Mouse (Mus musculus): ENCODE measurements at regions not wholly inside any gene's neighbourhood (a gene's known extent, or its start where the extent isn't known, plus 50 kb on each side); places are given as distances from the start of the nearest gene placed in this dataset.
"Not testable (repeated sequence)": the region's sequence is repeated elsewhere in the genome, so short reads cannot be mapped to it uniquely, and the experiment has no call there.

DNA sequence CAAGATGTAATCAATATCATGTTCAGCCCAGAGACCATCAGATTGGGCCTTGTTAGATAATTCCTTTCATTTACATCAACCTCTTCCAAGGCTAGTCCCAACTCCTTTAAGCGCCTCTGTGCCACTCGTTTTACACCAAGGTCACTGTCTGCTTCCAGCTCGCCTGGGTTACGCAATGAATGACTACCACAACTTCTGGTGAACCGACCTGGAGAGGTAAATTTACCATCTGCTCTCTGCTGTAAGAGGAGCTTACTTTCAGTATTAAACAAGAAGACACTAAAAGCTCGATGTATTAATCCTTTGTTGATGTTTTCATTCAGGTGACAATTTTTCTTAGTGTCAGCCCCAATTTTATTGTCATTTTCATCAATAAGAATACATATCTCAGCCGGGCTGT lies 51.7 kb upstream of the Fam174b start:
- Histone ChIP-seq H3K4me1 (ENCODE audit: control insufficient read depth, insufficient read depth, low read length) (no peaks in the 10 kb centered on the region), H3K4me3 (replicated peaks; ENCODE audit: extremely low read depth, low read depth, low read length) (no peak overlapping the region)
- TF ChIP-seq CTCF (IDR thresholded peaks at IDR 0.05; ENCODE audit: insufficient read depth, low read length), result no peak
- no peak for TF ChIP-seq POLR2A (IDR thresholded peaks at IDR 0.05; ENCODE audit: borderline replicate concordance, extremely low read depth, low read depth, low read length)
- 81% methylated on average over 7 of the region's 7 CpGs for WGBS
- DNase-seq, result no peak

DNA sequence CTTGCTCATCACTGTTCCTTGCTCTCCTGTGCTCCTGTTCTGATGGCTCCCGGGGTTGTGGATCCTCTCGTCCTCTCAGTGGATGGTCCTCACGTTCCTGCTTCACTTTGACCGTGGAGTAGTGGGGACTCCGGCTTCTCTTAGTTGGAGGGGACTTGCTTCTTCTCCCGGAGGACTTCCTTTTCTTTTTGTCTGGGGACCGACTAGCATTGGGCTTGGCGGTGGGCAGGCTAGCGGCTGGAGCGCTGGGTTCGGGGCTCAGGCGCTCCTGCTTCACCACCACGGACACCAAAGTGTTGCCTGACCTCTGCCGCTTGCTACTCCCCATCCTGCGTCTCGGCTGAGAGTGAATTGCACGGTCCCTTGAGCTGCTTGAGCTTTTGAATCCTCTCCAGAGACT lies 53.9 kb upstream of the Fam174b start:
- not testable (repeated sequence) for H3K4me3 ChIP-seq (replicated peaks; ENCODE audit: extremely low read depth, low read depth, low read length); H3K4me1 ChIP-seq (ENCODE audit: control insufficient read depth, insufficient read depth, low read length); DNase-seq
- WGBS, result 94% methylated on average over 16 of the region's 17 CpGs

DNA sequence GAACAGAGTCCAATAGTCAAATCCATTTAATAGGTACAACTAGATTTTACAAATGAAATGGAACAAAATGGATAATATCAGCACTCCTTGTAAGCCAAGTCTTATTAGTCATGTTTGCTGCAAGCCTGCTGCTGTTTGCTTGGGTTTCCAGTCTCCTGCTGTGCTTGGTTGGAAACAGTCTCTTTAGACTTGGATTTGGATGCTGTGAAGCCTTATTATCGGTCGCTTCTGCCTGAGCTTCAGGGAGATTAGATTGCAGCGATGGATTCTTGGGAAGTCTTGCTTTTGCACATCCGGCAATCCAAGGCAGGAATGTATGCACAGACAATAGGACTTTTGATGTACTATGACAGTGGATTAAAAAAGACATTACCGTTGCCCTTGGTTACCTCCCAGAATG lies 57.3 kb upstream of the Fam174b start:
- H3K4me1 ChIP-seq (ENCODE audit: control insufficient read depth, insufficient read depth, low read length), result no peaks in the 10 kb centered on the region
- no peak for DNase-seq
- TF ChIP-seq CTCF (IDR thresholded peaks at IDR 0.05; ENCODE audit: insufficient read depth, low read length) (no peak), POLR2A (IDR thresholded peaks at IDR 0.05; ENCODE audit: borderline replicate concordance, extremely low read depth, low read depth, low read length) (no peak)
- no peak overlapping the region for H3K4me3 ChIP-seq (replicated peaks; ENCODE audit: extremely low read depth, low read depth, low read length)
- WGBS, result 79% methylated on average over 5 of the region's 5 CpGs

DNA sequence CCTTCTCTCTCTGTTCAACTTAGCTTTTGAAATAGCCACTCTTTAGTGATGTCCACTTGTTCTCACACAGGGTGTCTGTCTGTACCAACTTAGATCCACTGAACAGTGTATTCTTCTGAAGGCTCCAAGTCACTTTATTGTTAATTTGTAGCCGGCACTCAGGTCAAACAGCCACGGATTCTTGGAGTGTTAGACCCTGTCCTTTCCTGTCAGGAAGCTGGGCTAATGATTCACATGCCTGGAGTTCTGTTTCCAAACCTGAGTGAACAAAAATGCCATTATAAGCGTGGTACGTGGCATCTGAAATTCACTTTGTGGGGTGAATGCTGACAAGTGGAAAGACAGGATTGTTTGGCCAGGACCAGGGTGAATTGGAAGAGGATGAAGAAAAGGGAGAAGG lies 69.5 kb upstream of the Fam174b start:
- no peaks in the 10 kb centered on the region for H3K4me1 ChIP-seq (ENCODE audit: control insufficient read depth, insufficient read depth, low read length)
- WGBS, result 26% methylated on average over 4 of the region's 4 CpGs
- DNase-seq, result no peak
- H3K4me3 ChIP-seq (replicated peaks; ENCODE audit: extremely low read depth, low read depth, low read length), result no peak overlapping the region
- no peak for TF ChIP-seq CTCF (IDR thresholded peaks at IDR 0.05; ENCODE audit: insufficient read depth, low read length)
- no peak for TF ChIP-seq POLR2A (IDR thresholded peaks at IDR 0.05; ENCODE audit: borderline replicate concordance, extremely low read depth, low read depth, low read length)

DNA sequence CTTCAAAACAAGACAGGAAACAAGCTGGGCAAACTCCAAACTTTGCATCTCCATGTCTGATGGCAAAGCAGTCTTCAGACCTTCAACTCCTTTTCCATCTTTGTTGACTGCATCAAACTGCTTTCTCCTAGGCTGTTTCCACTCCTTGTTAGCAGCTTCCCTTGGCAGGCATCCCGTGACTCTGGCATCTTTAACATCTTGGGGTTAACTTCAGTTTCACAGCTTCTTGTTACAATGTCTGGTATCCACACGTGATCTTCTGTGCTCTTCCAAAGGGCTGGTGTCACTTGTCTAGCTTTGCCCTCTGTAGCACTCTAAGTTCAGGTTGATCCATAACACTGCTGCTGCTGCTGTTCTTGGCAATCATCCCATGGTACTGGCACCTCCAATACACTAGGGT lies 71.3 kb upstream of the Fam174b start:
- H3K4me3 ChIP-seq (replicated peaks; ENCODE audit: extremely low read depth, low read depth, low read length), result no peak overlapping the region
- TF ChIP-seq CTCF (IDR thresholded peaks at IDR 0.05; ENCODE audit: insufficient read depth, low read length) (no peak), POLR2A (IDR thresholded peaks at IDR 0.05; ENCODE audit: borderline replicate concordance, extremely low read depth, low read depth, low read length) (no peak)
- 53% methylated on average over 2 of the region's 2 CpGs for WGBS
- no peaks in the 10 kb centered on the region for H3K4me1 ChIP-seq (ENCODE audit: control insufficient read depth, insufficient read depth, low read length)
- no peak for DNase-seq

DNA sequence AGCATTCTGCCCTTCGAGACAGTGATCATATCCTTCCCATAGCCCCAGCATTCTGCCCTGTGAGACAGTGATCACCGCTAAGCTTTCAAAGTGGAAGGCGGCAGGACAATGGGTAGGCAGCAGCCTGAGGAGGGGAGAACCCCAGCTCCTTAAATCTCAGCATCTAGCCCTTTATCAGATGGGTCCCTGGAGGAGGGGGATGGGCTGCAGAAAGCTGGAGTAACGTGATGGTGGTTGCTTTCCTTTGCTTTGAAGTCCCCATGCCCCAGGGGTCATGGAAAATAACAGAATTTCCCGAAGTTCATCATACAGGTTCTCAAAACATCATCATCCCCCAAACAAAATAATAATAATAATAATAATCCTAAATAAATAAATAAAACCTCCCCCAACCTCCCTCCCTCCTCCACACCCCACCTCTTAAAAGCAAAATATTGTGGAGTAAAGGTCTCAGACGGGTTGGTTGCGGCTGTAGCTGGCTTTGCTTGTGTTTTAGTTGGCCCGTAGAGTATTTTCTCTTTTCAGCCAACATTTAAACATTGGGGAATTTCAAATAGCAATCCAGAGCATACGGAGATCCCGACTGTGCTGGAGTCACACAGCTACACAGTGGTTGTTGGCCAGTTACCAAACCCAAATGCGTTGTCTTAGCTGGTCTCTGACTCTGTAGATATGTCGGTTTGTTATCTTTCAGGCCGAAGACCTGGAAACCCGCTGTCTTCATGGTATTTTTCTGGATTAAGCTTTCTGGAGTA lies 73.0 kb upstream of the Fam174b start:
- H3K4me3 ChIP-seq (replicated peaks; ENCODE audit: extremely low read depth, low read depth, low read length), result no peak overlapping the region
- H3K4me1 ChIP-seq (ENCODE audit: control insufficient read depth, insufficient read depth, low read length), result no peaks in the 10 kb centered on the region
- WGBS, result 62% methylated on average over 14 of the region's 14 CpGs
- DNase-seq, result no peak
- TF ChIP-seq CTCF (IDR thresholded peaks at IDR 0.05; ENCODE audit: insufficient read depth, low read length) (no peak), POLR2A (IDR thresholded peaks at IDR 0.05; ENCODE audit: borderline replicate concordance, extremely low read depth, low read depth, low read length) (no peak)

DNA sequence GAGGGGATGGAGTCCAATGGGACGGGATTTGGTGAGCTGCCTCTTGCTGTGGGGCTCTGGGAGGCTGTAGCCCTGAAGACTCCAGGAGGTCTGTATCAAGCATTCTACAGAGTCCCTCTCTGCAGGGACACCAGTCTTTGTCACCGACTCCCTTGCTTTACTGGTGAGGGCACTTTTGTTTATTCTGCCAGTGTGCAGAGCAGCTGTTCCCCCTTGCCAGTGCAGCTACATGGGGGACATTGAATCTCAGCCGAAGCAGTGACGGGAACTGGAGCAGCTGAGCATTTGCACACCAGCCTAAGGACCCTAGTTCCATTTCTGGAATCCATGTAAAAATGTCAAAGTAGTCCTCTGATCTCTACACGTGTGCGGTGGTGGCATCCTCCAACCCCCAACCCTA lies 75.1 kb upstream of the Fam174b start:
- Histone ChIP-seq H3K4me1 (ENCODE audit: control insufficient read depth, insufficient read depth, low read length) (no peaks in the 10 kb centered on the region), H3K4me3 (replicated peaks; ENCODE audit: extremely low read depth, low read depth, low read length) (no peak overlapping the region)
- 80% methylated on average over 6 of the region's 6 CpGs for WGBS
- TF ChIP-seq CTCF (IDR thresholded peaks at IDR 0.05; ENCODE audit: insufficient read depth, low read length), result no peak
- no peak for TF ChIP-seq POLR2A (IDR thresholded peaks at IDR 0.05; ENCODE audit: borderline replicate concordance, extremely low read depth, low read depth, low read length)
- no peak for DNase-seq

DNA sequence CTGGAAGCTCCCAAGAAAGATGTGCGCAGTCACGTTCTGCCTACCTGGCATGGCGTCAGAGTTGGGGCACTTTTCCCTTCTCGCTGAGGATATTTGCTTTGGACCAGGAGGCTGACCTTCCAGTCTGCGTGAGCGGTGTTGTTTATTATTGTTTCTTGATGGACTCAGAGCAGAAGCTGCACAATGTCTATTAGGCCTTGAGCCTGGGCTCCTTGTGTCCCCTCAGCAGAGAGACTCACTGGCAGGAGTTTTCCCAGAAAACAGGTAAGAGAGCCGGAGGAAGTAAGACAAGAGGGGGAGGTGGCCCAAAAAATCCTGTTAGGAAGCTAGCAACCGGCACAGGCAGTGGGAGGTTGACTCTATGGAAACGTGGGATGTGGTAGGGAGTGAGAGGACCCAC lies 77.6 kb upstream of the Fam174b start:
- no peaks in the 10 kb centered on the region for H3K4me1 ChIP-seq (ENCODE audit: control insufficient read depth, insufficient read depth, low read length)
- no peak for TF ChIP-seq POLR2A (IDR thresholded peaks at IDR 0.05; ENCODE audit: borderline replicate concordance, extremely low read depth, low read depth, low read length)
- TF ChIP-seq CTCF (IDR thresholded peaks at IDR 0.05; ENCODE audit: insufficient read depth, low read length), result no peak
- 63% methylated on average over 9 of the region's 9 CpGs for WGBS
- no peak for DNase-seq
- H3K4me3 ChIP-seq (replicated peaks; ENCODE audit: extremely low read depth, low read depth, low read length), result no peak overlapping the region

DNA sequence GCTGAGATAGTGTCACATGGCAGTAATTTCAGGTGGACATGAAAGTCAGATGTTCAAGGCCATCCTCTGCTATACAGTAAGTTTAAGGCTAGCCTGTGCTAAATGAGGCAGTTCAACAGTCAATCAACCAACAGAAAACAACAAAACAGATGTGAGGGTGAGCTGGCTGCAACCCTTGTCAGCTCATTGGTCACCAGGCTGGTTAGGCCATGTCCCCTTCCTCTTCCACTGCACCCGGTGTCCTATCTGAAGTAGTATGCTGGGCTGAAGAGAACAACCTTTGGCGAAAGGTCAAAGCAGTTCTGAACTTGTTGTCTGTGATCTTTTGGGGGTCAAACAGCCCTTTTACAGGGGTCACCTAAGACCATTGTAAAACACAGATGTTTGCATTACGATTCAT lies 78.2 kb upstream of the Fam174b start:
- 89% methylated on average over 3 of the region's 3 CpGs for WGBS
- H3K4me1 ChIP-seq (ENCODE audit: control insufficient read depth, insufficient read depth, low read length), result no peaks in the 10 kb centered on the region
- TF ChIP-seq POLR2A (IDR thresholded peaks at IDR 0.05; ENCODE audit: borderline replicate concordance, extremely low read depth, low read depth, low read length) (no peak), CTCF (IDR thresholded peaks at IDR 0.05; ENCODE audit: insufficient read depth, low read length) (no peak)

DNA sequence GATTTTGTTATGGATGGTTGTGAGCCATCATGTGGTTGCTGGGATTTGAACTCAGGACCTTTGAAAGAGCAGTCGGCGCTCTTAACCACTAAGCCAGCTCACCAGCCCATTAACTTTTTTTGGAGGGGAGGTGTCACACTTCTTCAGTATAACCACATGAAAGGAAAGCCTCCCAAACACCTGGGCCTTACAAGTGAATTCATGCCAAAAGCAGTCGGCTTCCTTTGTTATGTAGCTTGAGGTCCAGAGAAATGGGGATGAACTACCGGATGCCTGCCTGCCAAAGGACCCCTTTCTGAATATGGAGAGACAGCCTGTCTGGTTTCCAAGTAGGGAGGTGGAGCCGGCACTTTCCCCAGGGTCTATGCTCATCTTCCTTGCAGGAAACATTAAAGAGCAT lies 80.6 kb upstream of the Fam174b start:
- Histone ChIP-seq H3K4me3 (replicated peaks; ENCODE audit: extremely low read depth, low read depth, low read length) (no peak overlapping the region), H3K4me1 (ENCODE audit: control insufficient read depth, insufficient read depth, low read length) (no peaks in the 10 kb centered on the region)
- DNase-seq, result no peak
- TF ChIP-seq POLR2A (IDR thresholded peaks at IDR 0.05; ENCODE audit: borderline replicate concordance, extremely low read depth, low read depth, low read length), result no peak
- no peak for TF ChIP-seq CTCF (IDR thresholded peaks at IDR 0.05; ENCODE audit: insufficient read depth, low read length)
- WGBS, result 87% methylated on average over 5 of the region's 5 CpGs

More for the DNA sequence above, 78.2 kb upstream of the Fam174b start:
- no peak overlapping the region for H3K4me3 ChIP-seq (replicated peaks; ENCODE audit: extremely low read depth, low read depth, low read length)
- DNase-seq, result no peak

Data from lung, adult 2 months (tissue).